Mouse (Mus musculus) heart, postnatal 14 days (tissue): Measurements from ENCODE around the gene Gipc3. TPM values are rescaled to one million over a fixed set of nuclear protein-coding genes. Genes with fewer than 3 reads are reported as not detected.

Source experiments
- DNase-seq, 2 experiments: peaks; one replicate each; pipeline ENCODE4 v3.0.0; 2021 to 2022
- intact Hi-C: fragments of 180-260 bp; cut with DNase I; formaldehyde crosslinking; loops from one replicate; pipeline ENCODE4 v1.15.1; 2025
- total RNA-seq, 2 experiments: library from RNA; stranded (reverse); gene quantifications; 2 replicates each; pipeline ENCODE4 v1.2.3; 2021

Gipc3 gene
- total RNA-seq, 2 experiments from 2014 or later = 5.2 to 5.5 TPM

DNA sequence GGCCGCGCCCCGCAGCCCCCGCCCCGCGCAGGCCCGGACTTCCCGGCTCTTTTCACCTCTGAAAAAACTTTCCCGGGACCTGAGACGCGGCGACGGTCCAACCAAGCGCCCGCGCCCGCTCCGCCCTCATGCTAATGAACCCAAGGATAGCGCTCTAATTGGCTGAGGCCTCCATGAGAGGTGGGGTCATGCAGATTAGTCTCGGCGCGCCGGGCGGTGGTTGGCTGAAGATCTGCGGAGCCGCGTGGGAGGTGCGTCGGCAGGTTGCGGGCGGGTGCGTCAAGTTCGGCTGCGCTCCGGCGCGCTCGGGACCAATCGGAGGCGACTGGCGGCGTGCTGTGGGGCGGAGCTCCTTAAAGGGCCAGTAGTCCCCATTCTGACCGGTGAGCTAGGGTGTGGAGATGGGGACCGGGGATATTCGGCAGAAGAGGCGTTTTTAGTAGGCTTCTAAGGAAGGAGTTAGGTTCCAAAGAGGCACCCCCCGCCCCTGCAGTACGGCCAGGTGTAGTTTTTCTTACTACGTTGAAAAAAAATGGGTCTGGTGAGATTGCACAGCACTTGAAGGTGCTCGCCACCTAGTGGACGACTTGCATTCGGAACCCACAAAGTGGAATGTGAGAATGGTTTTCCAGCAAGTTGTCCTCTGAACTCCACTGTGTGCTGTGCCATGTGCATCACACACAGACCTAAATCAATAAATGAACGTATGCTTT lies 7.4 kb upstream of the Gipc3 start, which contains the start of gene Hmg20b:
Gene Hmg20b, minus strand, starts transcription at position 130 of the 713 bp plus-strand sequence.
- peak; percentile 99 for DNase-seq
- intact Hi-C loops = no loop called here

DNA sequence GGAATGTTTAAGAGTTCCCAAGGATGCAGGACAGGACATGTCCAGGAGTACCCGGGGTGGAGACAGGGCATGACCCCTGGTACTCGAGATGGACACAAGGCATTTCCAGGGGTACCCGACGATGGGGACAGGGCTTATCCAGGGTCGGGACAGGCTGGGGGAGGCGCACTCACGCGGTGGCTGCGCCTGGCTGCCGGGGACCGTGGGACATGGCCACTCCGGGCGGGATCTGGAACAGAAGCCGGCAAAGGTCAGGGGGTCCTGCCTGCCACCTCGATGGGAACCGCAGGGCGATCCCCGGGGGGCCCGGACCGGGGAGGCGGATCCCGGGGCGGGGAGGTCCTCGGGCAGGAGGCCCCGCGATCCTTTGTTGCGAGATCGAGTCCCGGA lies 6.9 kb upstream of the Gipc3 start:
- no peak for DNase-seq
- intact Hi-C loops = no loop called here

DNA sequence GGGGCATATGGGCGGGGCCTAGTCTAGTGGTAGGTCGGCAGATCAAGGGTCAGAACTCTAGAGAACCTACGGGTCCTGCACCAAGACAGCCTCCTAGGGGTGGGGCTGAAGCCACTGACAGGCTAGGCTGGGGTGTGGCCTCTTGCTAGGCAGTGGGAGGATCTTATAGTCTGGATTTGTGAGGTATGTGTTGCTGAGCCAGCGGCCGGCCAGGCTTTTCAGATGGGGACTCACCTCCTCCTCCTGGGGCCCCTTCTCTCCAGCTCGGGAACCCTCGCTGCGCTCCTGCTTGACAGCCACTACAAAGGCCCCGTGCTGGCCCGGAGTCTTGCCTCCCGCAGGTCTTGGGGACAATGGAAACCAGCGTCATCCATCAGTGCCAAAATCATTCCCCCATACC lies 6.1 kb upstream of the Gipc3 start:
- DNase-seq = no peak
- intact Hi-C loops = no loop called here

DNA sequence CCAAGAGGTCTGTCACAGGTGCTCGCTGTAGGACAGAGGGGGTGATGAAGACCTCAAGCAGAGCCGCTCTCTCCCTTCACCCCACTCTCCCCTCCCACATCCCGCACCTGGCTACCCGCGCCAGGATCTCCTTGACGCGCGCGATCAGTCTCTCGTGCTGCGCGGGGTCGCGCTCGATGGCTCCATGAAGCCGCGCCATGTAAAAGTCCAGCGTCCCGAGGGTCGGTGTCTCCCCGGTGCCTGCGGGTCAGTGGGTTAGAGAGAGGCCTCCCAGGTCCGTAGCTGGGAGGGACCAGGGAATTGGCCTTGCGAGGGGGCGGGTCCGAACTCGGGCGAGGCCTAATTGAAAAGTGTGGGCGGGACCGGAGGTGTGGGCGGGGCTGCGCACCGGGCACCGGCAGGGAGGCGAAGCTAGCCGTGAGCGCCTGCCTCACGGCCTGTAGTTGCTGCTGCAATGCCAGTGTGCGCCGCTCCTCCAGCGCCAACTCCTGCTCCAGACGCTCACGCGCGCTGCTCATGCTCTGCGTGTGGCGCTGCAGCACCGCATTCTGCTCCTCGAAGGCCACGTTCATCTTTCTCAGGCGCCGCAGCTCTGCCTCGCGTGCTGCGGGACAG lies 3.5 kb upstream of the Gipc3 start:
- DNase-seq = no peak
- intact Hi-C loops = no loop called here

DNA sequence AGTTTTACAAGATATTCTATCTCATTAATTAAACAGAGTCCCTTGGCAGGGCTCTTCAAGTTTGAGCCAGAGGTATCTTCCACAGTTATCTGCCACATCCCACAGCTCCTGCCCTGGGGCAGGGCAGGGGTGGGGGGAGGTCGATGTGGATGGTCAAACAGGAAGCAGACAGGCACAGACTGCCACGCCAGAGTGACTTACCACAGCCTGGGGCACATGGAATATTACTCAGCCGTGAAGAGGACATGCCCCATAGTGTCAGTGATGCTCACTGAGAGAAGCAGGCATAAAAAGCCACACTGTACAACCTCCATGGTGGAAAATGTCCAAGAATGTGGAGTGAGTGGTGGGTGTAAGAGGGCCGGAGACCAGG lies 2.1 kb upstream of the Gipc3 start:
- intact Hi-C loops = no loop called here
- DNase-seq = no peak

DNA sequence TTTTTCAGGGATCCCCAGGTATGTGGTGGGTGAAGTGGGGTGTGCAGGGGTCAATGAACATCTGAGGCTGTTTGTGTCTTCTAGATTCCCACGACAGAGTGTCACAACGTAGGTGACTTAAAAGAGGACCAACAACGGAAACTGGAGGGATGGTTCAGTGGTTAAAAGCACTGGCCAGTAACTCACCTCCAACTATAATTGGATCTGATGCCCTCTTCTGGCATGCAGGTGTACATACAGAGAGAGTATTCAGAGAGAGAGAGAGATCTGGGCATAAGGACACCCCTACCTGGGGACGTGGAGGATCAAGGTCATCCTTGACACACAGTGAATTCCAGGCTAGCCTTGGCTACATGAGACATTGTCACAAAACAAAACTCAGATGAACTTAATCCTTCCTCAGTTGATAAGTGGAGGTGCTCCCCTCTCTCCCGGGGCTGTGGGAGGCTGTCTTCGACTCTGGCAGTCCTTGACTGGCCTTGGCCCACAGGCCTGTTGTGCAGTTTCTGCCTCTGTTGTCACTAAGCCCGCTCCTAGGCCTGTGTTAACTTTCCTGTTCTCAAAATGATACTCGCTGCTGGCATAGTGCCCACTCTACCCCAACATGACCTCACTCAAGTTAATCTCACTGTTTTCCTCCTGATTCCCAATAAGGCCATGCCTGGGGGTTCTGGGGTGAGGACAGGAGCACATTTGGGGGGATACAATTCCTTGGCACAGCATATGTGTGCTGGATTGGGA lies 1.5 kb upstream of the Gipc3 start:
- DNase-seq = peak in 1 of 2 experiments; percentile 55
- intact Hi-C loops = loop anchor here (5.0 kb wide), 1 partner anchor 102 kb away; no protein-coding TSS in a partner anchor

DNA sequence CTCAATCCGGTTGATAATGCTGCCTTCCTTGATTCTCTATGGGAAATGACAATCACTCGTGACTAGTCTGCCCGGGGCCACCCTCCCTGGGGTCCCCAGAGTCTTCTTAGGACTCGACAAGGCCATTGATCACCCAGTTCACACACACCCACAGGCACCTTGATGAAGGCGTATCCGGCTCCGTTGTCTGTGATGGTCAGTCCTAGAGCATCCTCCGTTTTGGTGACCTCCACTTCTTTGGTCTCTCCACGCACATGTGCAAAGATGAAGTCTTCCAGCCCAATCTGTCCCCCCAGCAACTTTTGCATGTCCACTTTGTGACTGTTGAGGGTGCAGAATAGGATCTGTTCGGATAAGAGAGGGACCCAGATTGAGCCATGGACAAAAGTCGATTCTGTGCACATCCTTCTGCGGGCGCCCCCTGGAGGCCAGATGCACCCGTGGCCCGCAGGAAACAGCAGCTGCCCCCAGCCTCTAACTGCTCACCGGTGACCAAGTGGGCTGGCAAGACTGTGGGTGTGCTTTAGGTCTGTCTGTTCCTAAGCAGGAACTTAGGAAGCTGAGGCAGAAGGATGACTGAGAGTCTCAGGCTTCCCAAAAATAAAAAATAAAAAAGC lies 1.6 kb downstream of the Gipc3 start:
- DNase-seq = peak; percentile 85 to 88
- intact Hi-C loops = loop anchor here (2.0 to 5.0 kb wide), 2 partner anchors 19 to 99 kb away; no protein-coding TSS in a partner anchor

DNA sequence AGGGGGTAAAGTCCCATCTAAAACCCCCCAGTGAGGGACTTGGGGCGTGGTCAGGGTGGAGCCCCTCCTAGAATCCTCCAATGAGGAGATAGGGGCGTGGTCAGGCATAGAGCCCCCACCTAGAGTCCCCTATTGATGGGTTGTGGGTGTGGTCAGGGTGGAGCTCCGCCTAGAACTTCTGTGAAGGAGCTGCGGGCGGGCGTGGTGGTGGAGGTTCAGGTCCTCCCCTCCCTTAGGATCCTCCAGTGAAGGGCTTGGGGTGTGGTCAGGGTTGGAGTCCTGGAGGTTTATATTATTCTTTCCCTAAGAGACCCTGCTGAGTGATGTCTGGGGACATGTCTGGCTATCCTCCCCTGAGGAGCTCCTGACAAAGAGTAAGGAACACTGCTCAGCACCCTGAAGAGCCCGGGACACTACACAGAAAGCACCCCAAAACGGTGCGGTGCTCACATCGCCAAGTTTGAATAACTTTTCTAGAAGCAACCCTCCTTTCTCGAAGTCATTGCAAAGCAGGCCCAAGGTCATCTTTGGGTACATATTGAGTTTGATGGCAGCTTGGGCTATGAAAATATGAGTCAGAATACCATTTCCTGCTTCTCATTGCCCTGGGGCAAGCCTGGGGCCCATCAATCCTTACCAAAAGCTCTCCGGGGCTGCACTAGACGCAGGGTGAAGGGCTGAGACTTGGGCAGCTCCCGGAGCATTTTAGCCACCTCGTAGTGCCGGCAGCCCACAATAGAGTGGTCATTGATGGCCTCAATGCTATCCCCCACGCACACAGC lies 2.3 kb downstream of the Gipc3 start:
- intact Hi-C loops = loop anchor here (2.0 to 5.0 kb wide), 2 partner anchors 18 to 98 kb away; no protein-coding TSS in a partner anchor
- no peak for DNase-seq

DNA sequence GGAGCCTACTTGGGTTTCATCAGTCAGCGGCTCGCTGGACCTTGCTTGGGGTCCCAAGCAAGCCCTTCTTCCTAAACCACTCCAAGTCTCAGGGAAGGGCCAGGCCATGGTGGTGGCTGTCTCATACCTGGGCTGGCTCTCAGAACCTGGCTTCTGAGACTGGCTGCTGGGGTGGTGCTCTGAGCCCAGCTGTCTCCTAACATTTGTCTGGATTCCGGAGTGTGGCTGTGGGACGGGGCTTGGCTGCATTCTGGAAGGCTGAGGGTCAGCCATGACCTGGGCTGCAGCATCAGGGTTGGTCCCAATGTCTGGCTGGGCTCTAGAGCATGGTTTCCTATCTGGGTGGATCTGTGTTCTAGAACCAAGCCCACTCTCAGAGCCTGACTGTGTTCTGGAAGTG lies 6.5 kb downstream of the Gipc3 start:
- no peak for DNase-seq
- intact Hi-C loops = no loop called here

DNA sequence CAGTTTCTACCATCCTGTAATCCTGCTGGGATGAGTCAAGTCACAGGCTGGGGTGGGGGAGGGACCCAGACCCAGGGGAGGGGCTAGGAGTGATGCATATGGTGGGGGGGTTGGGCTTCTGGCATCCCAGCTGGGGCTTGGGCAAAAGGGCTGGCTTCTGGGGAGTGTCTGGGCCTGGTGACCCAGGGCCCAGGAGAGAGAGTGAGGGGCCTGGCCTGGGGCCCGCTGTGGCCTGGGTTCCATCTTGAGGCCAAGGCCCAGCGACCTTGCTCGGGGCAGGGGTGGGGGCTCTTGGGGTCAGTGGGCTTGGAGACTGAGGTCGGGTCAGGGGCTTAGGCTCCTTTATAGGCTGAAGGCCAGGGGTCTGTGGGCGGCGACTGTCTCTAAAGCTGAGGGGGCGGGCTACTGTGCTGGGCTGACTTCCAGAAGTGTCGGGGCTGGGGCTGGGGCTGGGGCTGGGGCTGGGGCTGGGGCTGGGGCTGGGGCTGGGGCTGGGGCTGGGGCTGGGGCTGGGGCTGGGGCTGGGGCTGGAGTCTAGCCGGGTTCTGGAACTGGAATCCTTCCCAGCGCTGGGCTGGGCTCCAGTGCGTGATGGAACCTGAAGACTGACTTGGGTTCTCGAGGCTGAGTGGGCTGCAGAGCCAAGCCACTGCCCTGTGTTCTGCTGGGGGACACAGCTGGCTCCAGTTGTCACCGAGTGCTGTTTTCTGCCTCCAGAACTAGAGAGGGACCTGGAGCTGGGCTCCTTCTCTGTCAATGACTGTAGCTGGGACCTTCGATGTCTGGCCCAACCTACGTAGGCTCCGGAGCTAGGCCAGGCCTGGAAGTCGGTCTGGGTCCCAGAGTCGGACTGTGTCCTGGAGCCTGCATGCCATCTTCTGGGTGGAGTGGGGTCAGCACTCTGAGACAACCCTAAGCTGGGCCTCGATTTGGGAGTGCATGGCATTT lies 7.4 kb downstream of the Gipc3 start:
- intact Hi-C loops = no loop called here

DNA sequence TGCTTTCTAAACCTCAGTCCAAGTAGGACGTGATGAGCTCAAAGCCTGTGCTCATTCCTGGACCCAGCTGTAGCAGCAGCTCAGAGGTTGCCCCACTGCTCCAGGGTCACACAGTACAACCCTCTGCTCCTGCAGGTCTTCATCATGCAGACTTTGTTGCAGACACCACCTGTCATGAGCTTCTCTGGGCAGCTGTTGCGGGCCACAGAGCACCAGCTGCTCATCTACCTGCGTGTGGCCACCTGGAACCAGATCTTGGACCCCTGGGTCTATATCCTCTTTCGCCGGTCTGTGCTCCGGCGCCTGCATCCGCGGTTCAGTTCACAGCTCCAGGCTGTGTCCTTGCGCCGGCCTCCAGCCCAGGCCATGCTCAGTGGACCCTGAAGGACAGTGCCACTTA lies 8.7 kb downstream of the Gipc3 start:
- intact Hi-C loops = no loop called here

More for the DNA sequence above, 7.4 kb downstream of the Gipc3 start:
- peak; percentile 61 to 64 for DNase-seq

DNA sequence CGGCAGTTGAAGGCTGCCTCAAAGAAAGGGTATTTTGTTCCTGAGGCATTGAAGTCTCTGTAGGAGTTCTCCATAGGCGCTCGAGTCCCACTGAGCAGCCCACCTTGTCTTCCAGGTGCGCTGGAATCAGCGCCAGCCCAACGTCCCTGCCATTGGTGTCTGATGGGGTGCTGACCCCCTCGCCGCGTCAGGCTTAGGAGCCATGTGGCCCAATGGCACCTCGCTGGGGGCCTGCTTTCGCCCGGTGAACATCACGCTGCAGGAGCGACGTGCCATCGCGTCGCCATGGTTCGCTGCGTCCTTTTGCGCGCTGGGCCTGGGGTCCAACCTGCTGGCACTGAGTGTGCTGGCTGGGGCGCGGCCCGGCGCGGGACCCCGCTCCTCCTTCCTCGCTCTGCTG lies 10.8 kb downstream of the Gipc3 start:
- DNase-seq = no peak
- intact Hi-C loops = no loop called here

More for the DNA sequence above, 8.7 kb downstream of the Gipc3 start:
- DNase-seq = no peak

DNA sequence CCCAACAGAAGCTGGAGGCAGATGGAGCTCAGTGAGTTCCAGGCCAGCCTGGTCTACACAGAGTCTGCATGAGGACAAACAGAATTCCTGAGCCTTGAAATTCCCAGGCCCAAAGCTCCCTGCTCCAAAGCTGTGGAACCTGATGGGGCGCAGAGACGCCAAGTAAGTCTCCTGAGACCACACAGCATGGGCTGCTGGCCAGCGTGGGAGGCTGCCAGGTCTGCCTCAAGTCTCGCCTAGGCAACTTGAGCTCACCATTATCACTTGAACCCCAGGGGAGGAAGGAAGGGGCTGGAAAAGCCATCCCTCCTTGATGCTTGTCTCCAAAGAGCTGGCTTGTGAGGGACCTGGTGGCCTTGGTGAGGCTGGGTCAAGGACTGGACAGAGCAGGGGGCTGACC lies 13.1 kb downstream of the Gipc3 start:
- intact Hi-C loops = no loop called here
- peak; percentile 68 to 70 for DNase-seq

DNA sequence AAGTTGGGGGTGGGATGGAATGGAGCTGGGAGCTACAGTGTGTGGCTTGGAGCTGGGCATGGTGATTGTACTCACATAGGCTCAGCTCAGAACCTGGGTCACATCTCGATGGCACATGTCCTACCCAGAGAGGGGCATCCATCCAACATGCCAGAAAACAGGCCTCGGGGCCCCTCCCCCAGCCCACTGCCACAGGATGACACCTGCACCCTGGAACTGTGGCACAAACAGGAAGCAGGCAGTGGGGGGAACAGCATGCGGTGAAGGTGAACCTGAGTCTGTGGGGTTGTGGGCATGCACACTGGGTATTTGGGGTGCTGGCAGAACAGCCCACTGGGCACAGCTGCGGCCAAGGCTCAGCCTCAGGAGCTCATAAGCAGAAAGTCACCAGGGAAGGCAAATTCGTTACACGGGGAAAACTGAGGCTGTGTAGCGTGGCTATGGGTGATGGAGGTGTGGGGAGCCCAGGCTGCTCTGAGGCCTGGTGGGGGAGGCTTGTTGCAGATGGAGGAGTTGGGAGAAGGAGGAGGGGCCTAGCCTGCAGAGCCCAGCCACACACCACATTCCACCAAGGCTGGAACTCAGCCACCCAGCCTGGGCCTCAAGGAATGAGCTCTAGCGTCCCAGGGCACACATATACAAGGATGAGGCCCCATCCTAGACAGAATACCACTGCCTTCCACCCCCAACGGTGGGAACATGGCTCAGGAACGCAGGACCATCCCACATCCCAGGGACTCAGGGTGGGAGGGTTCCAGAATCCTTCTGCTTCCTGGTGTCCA lies 13.7 kb downstream of the Gipc3 start:
- intact Hi-C loops = no loop called here
- DNase-seq = peak in 1 of 2 experiments; percentile 65

DNA sequence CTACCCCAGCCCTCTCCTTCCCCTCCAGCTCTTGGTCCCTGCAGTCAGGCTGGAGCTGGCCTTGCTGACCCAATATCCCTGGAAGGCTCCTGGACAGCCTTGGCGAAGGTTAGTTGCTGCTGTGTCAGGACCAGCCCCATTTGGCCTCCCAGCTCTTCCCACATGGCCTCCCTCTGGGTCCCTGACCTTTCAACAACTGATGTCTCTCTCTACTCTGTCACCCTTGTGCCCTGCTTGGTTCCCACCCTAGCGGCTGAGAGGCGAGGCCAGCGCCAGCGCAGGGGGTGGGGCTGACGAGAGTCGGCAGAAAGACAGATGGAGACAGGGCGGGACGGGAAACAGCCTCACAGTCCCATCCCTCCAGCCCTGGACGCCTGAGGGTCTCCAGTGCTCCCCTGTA lies 14.7 kb downstream of the Gipc3 start, which contains the start of gene Tbxa2r:
Gene Tbxa2r, plus strand, starts transcription at position 346 of the 400 bp plus-strand sequence.
- intact Hi-C loops = no loop called here
- peak; percentile 70 to 79 for DNase-seq

DNA sequence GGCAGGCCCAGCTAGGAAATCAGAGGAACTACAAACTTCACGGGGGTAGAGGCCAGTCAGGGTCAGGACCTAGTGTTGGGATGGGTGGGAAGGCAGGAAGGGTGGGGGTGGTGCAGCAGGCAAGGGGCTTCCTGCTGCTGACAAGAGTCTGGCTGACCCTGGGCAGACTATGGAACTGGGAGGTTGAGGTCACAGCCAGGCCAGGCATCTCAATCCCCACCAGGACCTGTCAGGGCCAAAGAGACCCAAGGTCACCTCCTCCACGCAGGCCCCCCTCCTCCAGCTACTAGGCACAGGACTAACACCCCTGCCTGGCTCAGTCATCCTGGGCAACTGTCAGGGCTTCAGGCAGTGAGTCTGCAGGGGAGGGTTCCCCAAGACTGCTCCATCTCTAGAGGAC lies 15.1 kb downstream of the Gipc3 start:
- intact Hi-C loops = no loop called here
- no peak for DNase-seq

DNA sequence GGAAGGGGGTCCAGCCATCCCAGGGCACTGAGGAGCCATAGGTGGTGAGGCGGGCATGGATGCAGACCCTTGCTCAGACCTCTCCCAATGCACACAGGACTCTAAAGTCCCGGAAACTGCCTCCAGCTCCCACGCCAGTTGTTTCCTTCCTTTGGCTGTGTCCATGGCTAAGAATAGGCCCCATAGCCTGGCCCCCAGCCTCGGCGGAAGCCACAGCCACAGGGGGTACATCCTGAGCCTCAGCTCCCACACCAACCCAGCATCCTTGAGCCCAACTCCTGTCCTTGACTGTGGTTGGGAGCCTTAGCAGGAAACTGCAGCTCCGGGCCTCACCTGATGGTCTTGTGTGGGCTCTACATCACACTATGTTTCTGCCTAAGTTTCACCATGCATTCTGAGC lies 16.2 kb downstream of the Gipc3 start:
- intact Hi-C loops = no loop called here
- peak; percentile 60 to 61 for DNase-seq

DNA sequence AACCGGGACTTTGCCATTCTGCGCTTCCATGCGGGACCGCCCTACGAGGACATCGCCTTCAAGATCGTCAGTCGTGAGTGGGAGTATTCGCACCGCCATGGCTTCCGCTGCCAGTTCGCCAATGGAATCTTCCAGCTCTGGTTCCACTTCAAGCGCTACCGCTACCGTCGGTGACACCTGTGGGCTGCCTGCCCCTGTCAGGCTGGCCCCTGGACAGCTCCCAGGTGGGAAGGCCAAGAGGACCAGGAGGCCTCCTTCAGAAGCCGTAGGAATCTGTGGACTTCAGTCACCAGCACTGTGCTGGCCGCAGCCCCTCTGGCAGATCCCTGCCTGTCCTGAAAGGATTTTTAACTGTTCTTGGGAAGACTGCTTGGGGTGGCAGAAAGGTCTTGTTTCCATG lies 17.3 kb downstream of the Gipc3 start:
- no peak for DNase-seq
- intact Hi-C loops = no loop called here
